Mouse (Mus musculus) liver, embryonic 14.5 days (tissue): ENCODE data around the gene Ccpg1os.

Experiments used
- CTCF ChIP-seq: IDR thresholded peaks from 2 replicates; pipeline ENCODE4 v1.5.1; 2016; ENCODE audit warnings: antibody characterized with exemption, low read depth, control low read depth
- EP300 ChIP-seq: IDR thresholded peaks from 2 replicates; pipeline ENCODE4 v1.6.1; 2016; ENCODE audit warnings: antibody characterized with exemption, low read depth

GRCm38 (mm10) chr9:72954746-72955145, 30.4 kb downstream of the Ccpg1os start:
- TF ChIP-seq CTCF (peak; percentile 51), EP300 (no peak)
